Mouse (Mus musculus) adrenal gland (tissue): ENCODE measurements around the gene Ccdc148.

Experiments
- intact Hi-C: fragments of 180-260 bp; cut with DNase I; formaldehyde crosslinking; loops from one replicate; pipeline ENCODE4 v1.15.1; 2025

Ccdc148 gene

DNA sequence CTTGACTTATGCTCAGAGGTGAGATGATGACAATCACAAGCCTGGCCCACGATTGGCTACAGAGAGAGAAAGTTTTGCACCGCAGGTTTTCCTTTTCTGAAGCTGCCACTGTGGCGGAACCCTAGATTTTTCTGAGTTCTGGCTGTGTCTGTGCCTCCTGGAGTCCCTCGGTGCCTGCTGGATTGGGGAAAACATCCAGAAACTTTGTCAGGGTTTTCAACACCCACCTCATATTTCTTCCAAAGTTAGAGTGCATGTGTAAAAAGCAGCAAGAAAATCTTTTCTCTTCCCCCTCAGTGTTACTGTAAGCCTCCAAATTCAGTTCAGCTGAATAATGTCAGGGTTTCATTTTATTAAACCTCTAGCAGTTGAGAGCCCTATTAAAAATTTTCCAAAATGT lies 219.1 kb downstream of the Ccdc148 start:
- intact Hi-C loops: no loop called here

- intact Hi-C loops: no loop called here
These were observed 234.9 kb downstream of the Ccdc148 start for GRCm38 (mm10) chr2:58925551-58925950.

DNA sequence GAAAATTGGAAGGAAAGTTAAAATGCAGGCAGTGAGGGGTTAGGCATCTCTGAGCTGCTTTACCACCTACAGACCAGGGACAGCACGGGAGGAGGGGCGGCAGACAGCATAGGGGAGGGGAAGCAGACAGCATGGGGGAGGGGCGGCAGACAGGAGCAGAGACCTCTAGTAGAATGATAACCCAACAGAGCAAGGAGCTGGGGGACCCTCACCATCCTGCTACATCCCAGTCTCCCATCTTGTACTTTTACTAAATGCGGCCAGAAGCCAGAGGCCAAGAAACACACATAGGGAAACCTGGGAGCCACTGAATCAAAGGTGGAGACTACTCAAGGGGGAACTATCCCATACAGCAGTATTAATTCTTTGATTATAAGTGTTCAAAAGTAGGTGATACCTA lies 242.1 kb downstream of the Ccdc148 start:
- intact Hi-C loops: no loop called here

- intact Hi-C loops: no loop called here
These were observed 248.1 kb downstream of the Ccdc148 start for GRCm38 (mm10) chr2:58912339-58912738.

- intact Hi-C loops: no loop called here
These were observed 253.5 kb downstream of the Ccdc148 start for GRCm38 (mm10) chr2:58906814-58907516.

DNA sequence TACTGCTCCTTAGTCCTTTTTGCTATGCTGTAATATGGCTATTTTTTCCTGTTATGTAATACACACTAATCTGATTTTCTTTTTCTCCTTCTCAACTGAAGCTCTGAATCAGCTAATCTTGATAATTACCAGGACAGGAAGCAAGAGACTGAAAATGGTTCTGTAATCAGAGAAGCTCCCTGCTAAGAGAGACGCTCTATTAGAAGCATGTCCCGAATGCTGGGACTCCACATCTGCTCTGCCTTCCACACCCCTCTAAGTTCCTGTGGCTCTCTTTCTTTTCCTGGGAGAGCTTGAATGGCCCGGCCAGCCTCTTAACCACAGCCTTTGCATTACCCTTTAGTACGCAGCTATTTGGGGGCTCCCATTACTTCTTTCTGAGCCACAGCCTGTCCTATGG lies 255.4 kb downstream of the Ccdc148 start:
- intact Hi-C loops: no loop called here

GRCm38 (mm10) chr2:58879876-58880275 lies 280.6 kb downstream of the Ccdc148 start:
- intact Hi-C loops: no loop called here

GRCm38 (mm10) chr2:58859134-58859533 lies 301.3 kb downstream of the Ccdc148 start, which contains the start of gene Gm11099:
Gm11099 (plus strand) TSS chr2:58859434.
- intact Hi-C loops: no loop called here

DNA sequence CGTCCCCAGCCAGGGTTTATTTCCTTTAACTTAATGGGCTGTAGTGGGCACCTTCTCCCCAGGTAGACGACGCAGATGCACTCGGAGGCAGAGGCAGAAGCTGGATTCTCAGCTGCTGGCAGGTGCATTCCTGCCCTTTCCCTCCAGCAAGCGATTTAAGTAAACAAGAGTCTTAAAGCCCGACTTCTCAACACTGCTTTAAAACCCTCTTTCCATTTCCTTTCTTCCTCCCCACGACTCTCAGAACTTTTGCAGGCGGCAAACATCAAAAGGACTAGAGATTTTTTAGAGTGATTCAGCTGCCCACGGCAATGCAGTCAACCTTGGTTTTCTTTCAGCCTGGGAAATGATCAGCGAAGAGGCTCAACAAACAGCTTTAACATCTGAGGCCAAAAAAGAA lies 316.0 kb downstream of the Ccdc148 start:
- intact Hi-C loops: no loop called here

DNA sequence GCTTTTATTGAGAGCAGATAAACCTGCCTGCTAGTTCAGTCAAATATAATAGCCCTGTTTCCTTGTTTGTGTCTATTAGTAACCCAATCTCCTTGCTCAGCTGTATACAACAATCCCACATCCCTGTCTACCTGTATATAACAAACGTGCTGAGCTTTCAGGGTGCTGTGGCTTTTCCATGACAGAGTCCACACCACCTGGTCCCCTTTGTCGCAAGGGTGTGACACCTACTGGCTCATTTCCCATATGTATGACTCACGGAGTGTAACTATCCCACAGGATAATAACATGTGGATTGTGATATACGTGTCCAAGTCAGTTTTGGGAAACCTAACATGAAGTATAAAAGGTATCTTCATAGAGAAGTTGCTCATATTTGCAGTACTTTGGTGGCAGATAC lies 318.0 kb downstream of the Ccdc148 start:
- intact Hi-C loops: no loop called here

DNA sequence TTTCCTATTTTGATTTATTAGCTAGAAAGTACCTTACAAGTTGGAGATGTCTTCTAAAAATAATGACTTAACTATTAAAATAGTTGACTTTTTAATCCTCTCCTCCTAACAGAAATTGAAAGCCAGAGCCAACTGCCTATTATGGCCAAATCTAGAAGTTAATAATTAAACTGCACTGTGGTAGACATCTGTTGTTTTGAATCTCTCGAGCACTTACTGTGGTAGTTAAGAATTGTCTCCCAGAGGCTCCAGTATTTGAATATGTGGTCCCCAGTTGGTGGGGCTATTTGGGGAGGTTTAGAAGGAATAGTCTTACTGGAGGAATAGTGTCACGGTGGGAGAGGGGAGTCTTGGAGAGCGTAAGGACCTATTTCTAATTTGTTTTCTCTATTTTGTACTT lies 319.5 kb downstream of the Ccdc148 start:
- intact Hi-C loops: no loop called here

GRCm38 (mm10) chr2:58832253-58832980 lies 328.1 kb downstream of the Ccdc148 start:
- intact Hi-C loops: loop anchor here (10.0 kb wide), 1 partner anchor 592 kb away; no protein-coding TSS in a partner anchor

DNA sequence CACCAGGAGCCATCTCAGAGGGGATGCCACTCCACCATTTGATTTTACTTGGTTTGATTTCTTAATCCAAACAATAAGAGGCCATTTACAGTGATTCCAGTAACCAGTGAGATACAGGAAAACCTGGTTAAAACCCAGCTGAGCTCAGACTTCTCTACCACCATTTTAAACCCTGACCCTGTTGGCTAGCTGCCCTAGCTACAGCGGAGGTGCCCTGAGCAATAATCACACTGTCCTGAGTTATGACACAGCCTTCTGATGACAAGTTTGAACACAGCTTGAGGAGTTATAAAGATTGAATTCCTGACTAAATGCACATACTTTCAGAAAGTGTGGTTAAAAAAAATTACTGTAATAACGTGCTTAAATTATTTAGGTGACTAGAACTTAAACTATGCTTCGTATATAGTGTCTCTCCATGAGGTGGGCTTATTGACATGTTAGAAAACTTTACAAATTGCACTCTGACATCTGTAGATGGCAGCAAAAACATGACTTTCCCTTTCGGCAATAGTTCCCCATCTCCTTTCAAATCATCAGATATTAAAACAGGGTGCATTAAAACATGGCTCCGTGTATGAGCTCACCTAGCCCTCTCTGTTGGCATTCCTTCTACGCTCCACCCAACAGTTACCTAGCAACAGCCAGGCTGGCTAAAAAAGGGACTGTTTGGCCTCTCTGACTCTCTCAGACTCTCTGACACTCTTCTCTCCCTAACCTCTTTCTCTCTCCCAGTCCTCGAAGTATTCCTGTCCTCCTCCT lies 330.3 kb downstream of the Ccdc148 start:
- intact Hi-C loops: loop anchor here (5.0 to 10.0 kb wide), 2 partner anchors 322 to 595 kb away; no protein-coding TSS in a partner anchor

DNA sequence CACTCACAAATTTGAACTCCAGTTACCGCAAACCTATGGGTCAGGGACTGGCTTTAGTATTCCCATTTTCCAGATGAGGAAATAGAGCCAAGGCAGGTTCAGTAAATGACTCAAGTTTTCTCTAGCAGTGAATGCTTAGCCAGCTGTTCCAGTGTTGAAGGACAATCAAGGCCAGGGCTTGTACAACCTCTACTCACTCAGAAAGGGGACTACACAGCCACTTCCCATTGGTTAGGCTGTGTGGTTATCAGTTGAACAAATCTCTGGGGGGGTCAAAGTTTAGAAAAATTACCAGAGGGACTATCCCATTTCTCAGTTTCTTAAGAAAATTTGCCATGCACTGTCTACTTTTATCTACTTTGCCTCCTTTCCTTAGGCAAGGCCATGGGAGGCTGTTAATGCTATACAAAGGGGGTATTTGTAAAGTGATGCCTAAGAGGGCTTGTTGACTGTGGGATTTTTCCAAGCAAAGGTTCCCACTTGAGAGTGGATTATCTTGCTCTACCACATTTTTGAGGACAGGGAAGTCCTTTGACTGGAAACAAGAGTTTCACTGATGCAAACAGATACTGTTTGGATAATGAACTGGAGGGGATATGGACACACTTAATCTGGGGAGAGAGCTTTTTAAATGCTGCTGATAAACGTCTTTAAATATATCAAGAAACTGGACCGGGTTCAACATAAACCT lies 331.4 kb downstream of the Ccdc148 start:
- intact Hi-C loops: loop anchor here (5.0 kb wide), 1 partner anchor 323 kb away; no protein-coding TSS in a partner anchor

DNA sequence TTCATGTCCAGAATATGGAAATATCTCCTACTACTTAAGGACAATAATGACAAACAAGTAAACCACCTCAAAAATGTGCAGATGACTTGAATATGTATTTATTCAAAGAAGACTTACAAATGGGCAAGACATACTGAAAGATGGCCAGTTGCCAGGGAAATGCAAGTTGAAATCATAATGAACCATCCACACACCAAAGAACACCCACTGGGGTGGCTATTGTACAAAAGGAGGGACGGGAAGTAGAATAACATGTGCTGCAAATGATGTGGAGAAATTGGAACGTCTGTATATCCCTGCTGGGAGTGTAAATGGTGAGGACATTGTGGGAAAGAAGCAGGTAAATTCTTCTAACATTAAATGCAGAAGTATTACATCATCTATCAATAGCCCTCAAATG lies 347.5 kb downstream of the Ccdc148 start:
- intact Hi-C loops: no loop called here

DNA sequence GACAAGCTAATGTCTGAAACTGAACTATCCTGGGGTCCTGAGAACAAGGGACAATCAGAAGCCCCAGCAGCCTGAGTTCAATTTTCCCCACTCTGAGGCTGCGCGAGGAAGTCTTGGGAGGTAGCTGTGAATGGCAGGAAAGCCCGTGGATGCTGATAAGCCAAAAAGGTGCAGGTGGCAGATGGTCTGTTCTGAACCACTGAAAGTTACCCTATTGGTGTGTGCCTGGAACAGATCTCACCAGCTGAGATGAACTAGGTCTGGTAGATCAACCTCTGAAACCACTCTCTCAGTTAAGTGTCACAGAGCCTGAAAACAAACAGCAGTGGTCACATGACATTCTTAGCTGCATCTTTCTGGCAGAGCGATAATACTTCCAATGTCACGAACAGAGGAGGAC lies 360.9 kb downstream of the Ccdc148 start:
- intact Hi-C loops: no loop called here

DNA sequence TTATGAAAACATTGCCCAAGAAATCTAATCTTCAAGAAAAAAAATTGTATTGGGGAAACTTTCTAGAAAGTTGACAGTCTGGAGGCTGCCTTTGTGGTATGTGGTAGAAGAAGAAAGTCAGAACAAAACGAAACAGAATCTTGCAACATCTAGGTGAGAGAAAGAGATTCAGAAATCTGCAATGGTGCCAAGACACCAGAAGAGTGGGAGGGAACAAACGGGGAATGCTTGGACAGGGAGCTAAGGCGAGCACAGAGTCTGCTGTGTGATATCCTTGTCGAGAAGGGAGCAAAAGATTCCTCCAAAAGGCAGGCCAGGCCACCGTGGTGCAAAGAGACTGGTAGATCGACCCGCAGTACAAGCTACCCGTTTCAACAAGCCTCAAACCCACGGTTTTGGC lies 361.4 kb downstream of the Ccdc148 start:
- intact Hi-C loops: no loop called here

DNA sequence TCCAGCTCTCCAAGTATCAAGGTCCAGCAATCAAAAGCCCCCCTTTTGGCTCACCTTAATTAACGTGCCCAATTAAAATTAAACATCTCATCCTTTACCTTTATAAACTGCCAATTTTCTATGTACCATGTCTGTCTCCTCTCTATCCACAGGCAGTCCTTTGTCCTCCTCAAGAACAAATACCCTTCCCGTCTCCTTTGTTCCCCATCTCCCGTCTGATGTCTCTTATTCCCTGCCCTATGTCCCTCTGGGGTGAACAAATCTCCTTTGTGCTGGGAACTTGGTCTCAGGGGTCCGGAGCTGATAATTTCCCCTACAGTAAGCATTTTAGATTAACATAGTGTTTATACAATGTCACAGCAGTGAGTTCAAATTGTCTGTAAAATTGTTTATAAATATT lies 363.0 kb downstream of the Ccdc148 start:
- intact Hi-C loops: no loop called here

GRCm38 (mm10) chr2:58795432-58795831 lies 365.1 kb downstream of the Ccdc148 start:
- intact Hi-C loops: no loop called here

GRCm38 (mm10) chr2:58794489-58794888 lies 366.0 kb downstream of the Ccdc148 start:
- intact Hi-C loops: no loop called here

DNA sequence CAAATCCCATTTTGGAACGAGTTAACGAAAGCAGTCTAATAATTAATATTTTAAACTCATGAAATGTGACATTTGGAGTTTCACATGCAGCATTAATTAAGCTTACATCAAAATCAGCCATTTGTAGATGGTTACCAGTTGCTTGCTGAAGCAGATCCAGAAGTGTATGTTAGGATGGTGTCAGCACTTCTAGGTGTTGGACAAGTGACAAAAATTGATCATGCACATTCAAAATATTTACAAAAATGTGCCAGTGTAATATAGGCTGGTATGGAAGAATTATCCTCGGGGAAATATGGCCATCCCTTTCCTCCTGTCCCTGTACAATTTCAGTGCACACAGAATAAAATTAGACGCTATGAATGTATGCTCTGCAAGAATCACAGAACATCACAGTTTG lies 370.1 kb downstream of the Ccdc148 start:
- intact Hi-C loops: no loop called here
